Mouse (Mus musculus) forebrain, embryonic 10.5 days (tissue): ENCODE measurements around the gene Spin1. TPM values are rescaled to one million over a fixed set of nuclear protein-coding genes. Genes with fewer than 3 reads are reported as not detected.

Experiments used
- DNase-seq: peaks from one replicate; pipeline ENCODE4 v3.0.0-alpha.2; 2017; ENCODE audit warnings: low spot score; ENCODE audit errors: extremely low spot score
- H3K27ac ChIP-seq: fragments of 300-500 bp; sonication (generic); 2 replicates; pipeline ENCODE4 v1.5.1; 2016; ENCODE audit warnings: mild to moderate bottlenecking
- H3K27me3 ChIP-seq: fragments of 300-500 bp; sonication (generic); 2 replicates; pipeline ENCODE4 v1.6.1; 2016; ENCODE audit warnings: mild to moderate bottlenecking; ENCODE audit not compliant: poor library complexity, severe bottlenecking
- H3K36me3 ChIP-seq: fragments of 300-500 bp; sonication (generic); replicated peaks from 2 replicates; pipeline ENCODE4 v1.6.1; 2016; ENCODE audit warnings: mild to moderate bottlenecking, moderate library complexity
- H3K4me1 ChIP-seq: fragments of 300-500 bp; sonication (generic); 2 replicates; pipeline ENCODE4 v1.6.1; 2016
- H3K4me3 ChIP-seq: fragments of 300-500 bp; sonication (generic); 2 replicates; pipeline ENCODE4 v1.5.1; 2016; ENCODE audit warnings: mild to moderate bottlenecking, moderate library complexity
- H3K9me3 ChIP-seq: fragments of 300-500 bp; sonication (generic); 2 replicates; pipeline ENCODE4 v1.6.1; 2016; ENCODE audit warnings: mild to moderate bottlenecking, moderate library complexity
- WGBS: fragments of 180-500 bp; shearing (Covaris S2); methylation state at CpG from one replicate; pipeline ENCODE4 v1.1.7; 2016; 5-methylcytosine and 5-hydroxymethylcytosine counted together
- polyA plus RNA-seq: library from polyadenylated mRNA; unstranded; fragments of >200 nt; fragmentation: Nextera tagmentation; extraction: Ambion mirVana; gene quantifications from 2 replicates; pipeline ENCODE4 v1.2.1, GENCODE M21; 2016

Gene Spin1
- polyA plus RNA-seq, 1 experiment from 2014 or later: 81.7 TPM

DNA sequence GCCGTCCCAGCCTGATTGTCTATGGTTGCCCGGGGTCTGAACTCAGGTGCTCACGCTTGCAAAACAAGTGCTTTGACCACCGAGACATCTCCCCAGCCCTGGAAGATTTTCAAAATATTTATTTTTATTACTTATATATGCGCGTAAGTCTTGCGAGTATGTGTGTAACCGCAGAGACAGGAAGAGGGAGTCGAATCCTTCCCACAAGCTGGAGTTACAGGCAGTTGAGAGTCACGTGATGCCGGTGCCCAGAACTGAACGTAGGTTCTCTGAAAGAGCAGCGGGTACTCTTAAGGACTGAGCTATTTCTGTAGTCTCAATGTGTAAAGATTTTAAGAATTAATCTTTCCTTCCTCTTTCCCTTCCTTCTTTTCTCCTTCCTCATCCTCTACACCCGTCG, 93.2 kb downstream of the Spin1 start:
- Histone ChIP-seq H3K27ac (no peak overlapping the region), H3K36me3 (no peaks in the 10 kb centered on the region), H3K4me3 (no peak overlapping the region), H3K27me3 (no peaks in the 10 kb centered on the region), H3K4me1 (no peaks in the 10 kb centered on the region), H3K9me3 (peaks cover 6% of the 10 kb centered on the region; the same call in 1 of the 2 replicates)
- WGBS: 92% methylated on average over 15 of the region's 15 CpGs
- DNase-seq: no peak

DNA sequence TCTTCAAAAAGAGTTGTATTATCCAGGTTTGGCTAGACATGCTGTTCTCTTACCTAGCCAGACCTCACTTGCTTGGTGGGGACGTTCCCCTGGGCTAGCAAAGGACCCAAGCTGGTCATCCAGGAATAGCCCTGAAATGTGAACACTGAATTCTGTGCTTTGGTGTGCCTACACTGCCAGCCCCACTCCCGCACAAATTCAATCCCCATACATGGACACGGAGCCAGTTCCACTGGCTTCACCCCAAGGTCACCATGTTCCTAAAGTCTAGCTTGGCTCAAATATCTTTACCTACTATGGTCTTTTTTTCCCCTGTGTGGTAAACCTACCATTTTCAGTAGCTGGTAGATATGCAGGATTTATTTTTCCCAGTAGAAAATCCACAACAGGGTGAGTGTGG, 97.0 kb downstream of the Spin1 start:
- Histone ChIP-seq H3K9me3 (peaks cover 9% of the 10 kb centered on the region; the same call in 1 of the 2 replicates), H3K36me3 (no peaks in the 10 kb centered on the region), H3K27ac (no peak overlapping the region), H3K4me1 (no peaks in the 10 kb centered on the region), H3K27me3 (peaks cover 5% of the 10 kb centered on the region; the same call in 1 of the 2 replicates), H3K4me3 (no peak overlapping the region)
- WGBS: 93% methylated on average over 3 of the region's 3 CpGs
- DNase-seq: no peak

DNA sequence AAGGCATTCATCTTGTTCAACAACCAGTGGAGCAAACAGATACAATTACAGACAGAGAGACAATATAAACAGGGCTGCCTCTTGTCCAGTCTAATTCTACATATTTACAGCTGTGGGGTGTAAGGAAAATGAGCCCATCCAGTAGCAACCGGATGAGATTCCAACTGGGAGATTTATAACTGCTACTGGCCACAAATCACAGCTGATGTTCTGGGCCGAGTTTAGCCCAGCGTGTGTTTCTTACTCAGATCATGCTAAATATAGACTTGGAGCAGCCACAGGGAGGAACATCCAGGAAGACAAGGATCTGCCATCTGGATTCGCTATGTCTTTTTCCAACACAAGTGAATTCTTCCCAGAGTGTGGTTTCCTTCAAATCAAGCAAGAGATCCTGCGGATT, 97.5 kb downstream of the Spin1 start:
- Histone ChIP-seq H3K9me3 (peaks cover 9% of the 10 kb centered on the region; the same call in 1 of the 2 replicates), H3K36me3 (no peaks in the 10 kb centered on the region), H3K27me3 (peaks cover 5% of the 10 kb centered on the region; the same call in 1 of the 2 replicates), H3K4me3 (no peak overlapping the region), H3K27ac (no peak overlapping the region), H3K4me1 (no peaks in the 10 kb centered on the region)
- 86% methylated on average over 5 of the region's 5 CpGs for WGBS
- no peak for DNase-seq

Other genes with a start within 250 kb of the Spin1 start
- 0.49 and 0.56 TPM in 2 replicates for gene Nxnl2, start 70.1 kb downstream of the Spin1 start, polyA plus RNA-seq